Mouse (Mus musculus) retina, embryonic 14.5 days (tissue): ENCODE measurements around the gene Ablim2.
A peak's percentile ranks its signal among the peaks of the same experiment; 100 is the strongest.

Source experiments
- DNase-seq: peaks from one replicate; pipeline ENCODE4 v3.0.0-alpha.2; 2015; ENCODE audit warnings: low spot score

Gene Ablim2

GRCm38 (mm10) chr5:35908626-35909443, 151.2 kb downstream of the Ablim2 start:
- no peak for DNase-seq

DNA sequence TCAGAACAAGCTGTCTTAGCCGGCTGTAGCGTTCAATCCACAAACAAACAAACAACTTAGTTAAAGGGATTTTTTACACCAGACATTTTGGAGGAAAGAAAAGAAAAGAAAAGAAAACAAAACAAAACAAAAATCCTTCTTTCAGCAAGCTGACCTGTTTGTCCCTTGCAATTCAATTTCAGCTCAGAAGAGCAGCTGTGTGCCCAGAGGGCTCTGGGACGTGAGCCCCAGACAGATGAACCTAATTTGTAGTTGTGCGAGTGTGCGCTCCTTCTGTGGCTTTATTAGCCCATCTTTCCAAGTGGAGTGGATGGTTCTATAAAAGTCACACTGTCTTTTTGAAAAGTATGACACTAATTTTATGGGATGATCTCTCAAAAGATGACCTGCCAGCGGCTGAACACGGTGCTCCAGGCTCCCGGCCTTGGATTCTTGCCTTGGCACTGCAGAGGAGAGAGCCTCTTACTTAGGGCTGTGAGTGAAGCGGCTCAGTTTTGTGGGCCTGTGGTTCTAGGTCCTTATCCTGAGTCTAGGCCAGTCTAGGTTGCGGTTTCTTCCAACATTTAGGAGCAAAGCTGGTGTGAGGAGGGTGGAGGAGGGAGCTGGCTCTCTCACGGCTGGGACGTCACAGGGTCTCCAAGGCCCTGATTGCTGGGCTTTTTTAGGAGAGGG, 158.1 kb downstream of the Ablim2 start:
- no peak for DNase-seq

GRCm38 (mm10) chr5:35916666-35917065, 159.0 kb downstream of the Ablim2 start:
- DNase-seq = peak; percentile 54

DNA sequence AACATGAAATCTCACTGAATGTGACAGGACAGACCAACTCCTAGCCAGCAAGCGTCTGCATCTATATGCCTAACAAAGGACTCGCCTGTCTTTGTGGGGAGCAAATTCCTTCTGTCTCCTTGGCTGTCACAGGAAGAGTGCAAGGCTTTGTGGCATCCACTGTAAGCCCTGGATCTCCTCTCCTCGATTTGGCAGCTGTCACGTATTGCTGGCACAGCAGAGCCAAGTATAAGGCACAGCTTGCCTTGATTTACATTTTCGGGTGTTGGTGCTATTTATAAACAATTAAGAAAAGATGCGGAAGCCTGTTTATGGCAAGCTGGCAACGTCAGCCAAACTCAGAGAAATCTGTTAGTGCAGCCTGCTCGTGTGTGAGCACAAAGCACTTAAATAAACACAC, 160.7 kb downstream of the Ablim2 start:
- DNase-seq = no peak

GRCm38 (mm10) chr5:35920076-35920475, 162.4 kb downstream of the Ablim2 start:
- peak; percentile 64 for DNase-seq

- DNase-seq = no peak
These were observed 162.9 kb downstream of the Ablim2 start for GRCm38 (mm10) chr5:35920557-35920956.

DNA sequence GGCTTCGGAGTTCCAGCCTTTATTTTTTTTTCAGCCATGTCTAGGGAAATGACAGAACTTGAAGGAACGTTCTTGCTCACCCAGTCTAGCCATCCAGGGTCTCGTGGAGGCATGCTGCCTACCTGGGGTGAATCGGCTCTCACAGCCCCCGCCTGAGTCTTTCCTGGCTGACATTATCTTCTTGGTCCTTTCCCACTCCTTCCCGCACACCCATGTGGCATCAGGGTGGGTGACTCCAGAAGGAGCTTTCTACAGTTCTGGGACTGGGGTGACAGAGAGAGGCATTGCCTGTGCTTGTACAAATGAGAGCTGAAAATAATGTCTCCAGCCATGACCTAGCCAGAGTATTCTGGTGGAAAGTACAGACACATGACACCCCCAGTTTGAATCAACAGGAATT, 163.5 kb downstream of the Ablim2 start:
- DNase-seq = no peak

DNA sequence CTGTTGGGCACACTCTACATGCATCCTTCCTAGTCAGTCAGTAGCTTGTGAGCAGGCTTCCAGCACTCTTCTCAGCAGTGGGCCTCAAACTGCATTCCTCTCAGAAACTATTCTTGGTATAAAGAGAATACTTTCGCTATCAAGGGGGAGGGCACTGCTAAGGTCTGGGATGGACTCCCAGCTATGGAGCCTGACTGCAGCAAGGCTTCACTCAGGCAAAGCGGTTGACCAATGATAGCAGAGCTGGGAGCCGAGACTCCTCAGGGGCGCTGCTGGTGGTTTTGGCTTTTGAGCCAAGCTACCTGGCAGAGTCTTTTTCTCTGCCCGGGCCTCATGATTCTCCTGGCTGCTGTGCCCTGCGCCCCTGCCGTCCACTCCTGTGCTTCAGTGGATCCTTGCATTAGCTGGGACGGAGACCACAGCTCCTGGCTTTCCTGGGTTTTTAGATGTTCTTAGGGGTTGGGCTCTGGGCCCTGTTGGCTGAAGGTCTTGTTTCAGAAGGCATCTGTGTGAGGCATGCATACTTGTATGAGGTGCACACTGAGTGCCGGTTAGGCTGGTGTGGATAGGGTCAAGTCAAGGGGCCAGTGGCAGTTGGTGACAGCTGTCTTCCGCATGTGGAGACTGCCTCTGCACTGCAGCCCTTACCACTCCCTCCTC, 164.0 kb downstream of the Ablim2 start:
- DNase-seq = peak; percentile 56

- no peak for DNase-seq
These were observed 165.8 kb downstream of the Ablim2 start for GRCm38 (mm10) chr5:35923448-35923847.

- DNase-seq = peak; percentile 38
These were observed 167.5 kb downstream of the Ablim2 start for GRCm38 (mm10) chr5:35925171-35925634.

- no peak for DNase-seq
These were observed 168.8 kb downstream of the Ablim2 start for GRCm38 (mm10) chr5:35926511-35926910.

- DNase-seq = no peak
These were observed 173.6 kb downstream of the Ablim2 start for GRCm38 (mm10) chr5:35931296-35931695.

DNA sequence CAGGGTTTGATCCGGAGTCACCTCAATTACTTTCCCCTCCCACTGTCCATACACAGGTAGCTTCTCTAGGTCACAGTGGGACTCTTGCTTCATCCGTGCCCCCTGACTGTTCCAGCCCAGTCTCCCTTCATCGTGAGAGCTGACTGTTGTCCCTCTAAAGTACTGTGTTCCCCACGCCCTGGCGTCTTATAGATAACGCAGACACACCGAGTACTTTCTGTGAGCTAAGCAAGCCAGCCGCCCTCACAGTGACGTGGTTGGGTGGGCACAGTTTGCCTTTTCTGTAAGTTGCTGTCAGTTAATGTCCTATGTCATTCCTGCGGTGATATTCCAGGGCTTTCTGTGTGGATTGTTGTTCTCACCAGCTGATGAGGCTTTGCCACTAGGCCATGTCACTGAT, 175.4 kb downstream of the Ablim2 start:
- DNase-seq = no peak
